Mouse (Mus musculus): ENCODE results near the gene Creg1.

Gene Creg1

DNA sequence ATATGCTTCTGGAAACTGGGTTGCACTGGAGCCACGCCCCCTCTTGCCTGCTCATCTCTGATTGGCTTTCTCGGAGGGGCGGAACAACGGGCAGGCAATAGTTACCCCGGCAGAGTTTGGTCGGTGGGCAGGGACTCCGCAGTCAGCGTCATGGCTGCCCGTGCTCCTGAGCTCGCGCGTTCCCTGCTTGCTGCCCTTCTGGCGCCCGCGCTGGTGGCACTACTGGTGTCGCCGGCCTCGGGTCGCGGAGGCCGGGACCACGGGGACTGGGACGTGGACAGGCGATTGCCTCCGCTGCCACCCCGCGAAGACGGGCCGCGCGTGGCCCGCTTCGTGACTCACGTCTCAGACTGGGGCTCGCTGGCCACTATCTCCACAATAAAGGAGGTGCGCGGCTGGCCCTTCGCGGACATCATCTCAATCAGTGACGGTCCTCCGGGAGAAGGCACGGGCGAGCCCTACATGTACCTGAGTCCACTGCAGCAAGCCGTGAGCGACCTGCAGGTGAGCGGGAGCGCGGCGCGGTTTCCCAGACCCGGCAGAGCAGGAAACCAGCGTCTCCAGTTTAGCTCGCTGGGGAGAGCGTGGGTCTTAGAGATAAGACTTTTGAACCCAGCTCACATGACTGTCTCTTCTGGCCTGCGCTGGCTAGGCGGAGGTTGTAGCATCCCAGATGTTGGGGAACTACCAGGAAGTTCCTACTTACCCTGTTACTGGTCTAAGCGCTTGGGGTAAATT, at the start of gene Creg1:
Gene Creg1 (plus strand): TSS at position 112 of the 738 bp plus-strand sequence.
- DNase-seq = peak; percentile 94

- DNase-seq = no peak
These were observed 49.7 kb upstream of the Creg1 start for GRCm38 (mm10) chr1:165713798-165714197.

GRCm38 (mm10) chr1:165716426-165716825, 47.1 kb upstream of the Creg1 start:
- no peak for DNase-seq

DNA sequence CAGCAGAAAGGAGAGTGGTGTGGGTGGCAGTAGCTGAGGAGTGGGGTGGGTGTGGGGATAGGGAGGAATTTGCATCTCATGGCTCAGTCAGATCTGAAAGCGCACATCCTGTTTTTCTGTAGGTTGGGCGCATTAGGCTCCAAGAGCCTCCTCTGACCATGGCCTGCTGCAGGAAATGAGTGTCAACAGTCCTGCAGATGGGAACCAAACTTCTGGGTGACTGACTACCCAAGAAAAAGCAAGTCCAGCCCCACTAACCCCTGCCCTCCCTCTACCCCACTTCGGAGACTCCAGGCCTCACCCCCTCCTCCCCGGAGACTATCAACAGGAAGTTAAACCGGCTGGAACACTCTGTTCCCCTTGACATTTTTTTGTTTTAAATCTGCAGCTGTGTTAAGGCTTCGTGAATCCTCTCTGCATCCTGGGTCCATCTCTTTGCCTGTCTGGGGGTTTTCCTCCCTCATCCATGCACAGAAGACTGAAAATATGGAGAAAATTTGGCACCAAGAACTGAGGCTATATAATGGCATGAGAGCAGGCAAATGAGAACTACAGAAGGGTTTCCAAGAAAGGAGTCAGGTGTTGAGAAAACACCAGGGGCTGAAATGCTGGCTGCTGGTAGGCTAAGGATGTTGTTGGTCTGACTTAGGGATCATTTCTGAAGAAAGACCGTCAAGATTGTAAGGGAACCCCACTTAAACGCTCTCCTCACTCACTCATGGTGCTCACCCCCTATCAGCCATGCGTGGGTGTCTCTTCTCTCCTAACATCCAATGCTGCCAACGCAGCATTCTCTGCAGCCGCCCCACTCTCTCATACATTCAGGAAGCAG, 45.6 kb upstream of the Creg1 start:
- peak; percentile 68 to 79 for DNase-seq

GRCm38 (mm10) chr1:165718543-165719105, 44.9 kb upstream of the Creg1 start:
- DNase-seq = peak in 1 of 2 experiments; percentile 36

- DNase-seq = no peak
These were observed 40.9 kb upstream of the Creg1 start for GRCm38 (mm10) chr1:165722531-165723123.

GRCm38 (mm10) chr1:165724219-165725033, 39.1 kb upstream of the Creg1 start:
- no peak for DNase-seq

GRCm38 (mm10) chr1:165725039-165725644, 38.4 kb upstream of the Creg1 start:
- no peak for DNase-seq

- DNase-seq = no peak
These were observed 36.6 kb upstream of the Creg1 start for GRCm38 (mm10) chr1:165726986-165727385.

GRCm38 (mm10) chr1:165728057-165728639, 35.4 kb upstream of the Creg1 start:
- DNase-seq = no peak

- no peak for DNase-seq
These were observed 33.4 kb upstream of the Creg1 start for GRCm38 (mm10) chr1:165730129-165730528.

DNA sequence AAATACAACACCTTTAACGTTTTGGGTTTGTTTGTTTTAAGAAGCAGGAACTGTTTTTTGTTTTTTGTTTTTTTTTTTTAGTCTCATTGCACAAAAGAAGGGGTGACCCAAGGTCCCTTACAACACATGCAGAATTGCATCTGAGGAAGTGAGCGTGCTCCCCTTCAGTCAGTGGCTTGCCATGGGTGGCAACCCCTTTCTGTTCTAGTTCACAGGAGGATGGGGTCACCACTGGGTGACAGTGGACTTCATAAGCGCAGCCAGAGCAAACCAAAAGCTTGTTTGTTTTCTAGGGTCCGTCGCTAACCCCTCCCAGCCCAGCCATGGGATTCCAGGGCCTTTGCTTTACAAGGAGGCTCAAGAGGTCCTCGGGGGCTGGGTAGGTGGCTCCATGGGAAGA, 32.0 kb upstream of the Creg1 start:
- DNase-seq = no peak

GRCm38 (mm10) chr1:165734840-165735239, 28.7 kb upstream of the Creg1 start:
- no peak for DNase-seq

GRCm38 (mm10) chr1:165735826-165736818, 27.4 kb upstream of the Creg1 start:
- DNase-seq = peak; percentile 83 to 90

GRCm38 (mm10) chr1:165737451-165737850, 26.1 kb upstream of the Creg1 start:
- peak in 1 of 2 experiments; percentile 22 for DNase-seq

DNA sequence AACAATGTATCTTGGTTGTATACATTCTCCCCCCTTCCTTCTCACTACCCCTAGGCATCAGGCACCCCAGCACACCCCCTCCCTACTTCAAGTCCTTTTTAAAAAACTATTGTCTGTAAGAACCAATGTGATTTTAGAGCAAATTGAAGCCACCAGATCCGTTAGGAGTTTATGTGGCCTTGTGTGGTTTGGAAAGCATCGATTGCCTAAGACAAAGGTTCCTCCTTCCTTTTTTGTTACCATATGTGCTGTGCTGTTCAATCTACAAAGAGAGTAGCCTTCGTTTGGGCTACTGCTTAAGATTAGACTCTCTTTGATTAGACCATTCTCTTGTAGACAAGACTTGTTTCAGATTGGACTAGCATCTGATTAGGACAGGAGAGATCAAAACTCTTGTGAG, 25.7 kb upstream of the Creg1 start:
- no peak for DNase-seq

GRCm38 (mm10) chr1:165738985-165739384, 24.6 kb upstream of the Creg1 start:
- DNase-seq = no peak

- DNase-seq = no peak
These were observed 21.6 kb upstream of the Creg1 start for GRCm38 (mm10) chr1:165741989-165742388.

GRCm38 (mm10) chr1:165748053-165748452, 15.5 kb upstream of the Creg1 start:
- peak in 1 of 2 experiments; percentile 3 for DNase-seq

DNA sequence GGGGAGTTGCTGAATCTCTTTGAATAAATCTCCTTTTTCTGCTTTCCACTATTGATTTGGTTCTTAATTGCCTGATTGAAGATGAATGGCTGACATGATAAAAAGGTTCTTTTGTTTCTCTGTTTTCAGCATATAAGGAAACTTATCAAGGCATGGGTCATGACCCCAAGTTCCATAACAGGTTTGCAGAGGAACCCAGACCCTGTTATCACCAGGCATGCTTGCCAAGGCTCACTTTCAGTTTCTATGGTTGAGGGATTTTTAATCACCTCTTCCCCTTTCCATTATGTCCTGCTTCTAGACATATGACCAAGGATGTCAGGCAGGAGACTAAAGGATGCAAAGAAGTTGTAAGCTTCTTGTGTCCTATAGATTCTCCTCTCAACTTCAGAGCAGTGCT, 12.4 kb upstream of the Creg1 start:
- DNase-seq = no peak

All from lung, postnatal 4 days (tissue).